Mouse (Mus musculus): ENCODE data around the gene Zfp369. TPM values are rescaled to one million over a fixed set of nuclear protein-coding genes. Genes with fewer than 3 reads are reported as not detected.
"Not testable (repeated sequence)": the region's sequence is repeated elsewhere in the genome, so short reads cannot be mapped to it uniquely, and the experiment has no call there.

The Zfp369 gene
- polyA plus RNA-seq, 1 experiment from 2014 or later, result 11.4 TPM

DNA sequence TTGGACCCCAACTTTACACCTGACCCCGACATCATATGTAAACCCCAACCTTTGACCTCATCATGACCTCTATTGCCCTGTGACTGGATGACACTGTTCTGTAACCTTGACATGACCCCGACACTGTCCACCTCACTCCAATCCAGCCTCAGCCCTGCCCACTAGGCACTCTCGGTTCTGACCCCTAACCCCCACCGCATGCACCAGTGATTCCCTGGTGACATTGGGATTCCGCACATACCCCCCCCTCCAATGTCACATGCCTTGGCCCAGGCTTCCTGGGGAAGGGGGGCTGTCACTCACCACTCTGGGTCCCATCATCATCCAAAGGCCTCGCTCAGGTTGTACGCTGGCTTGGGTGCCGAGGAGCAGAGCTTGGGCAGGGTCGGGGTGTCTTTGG, 33.2 kb downstream of the Zfp369 start:
- Histone ChIP-seq H3K4me1 (replicated peaks; ENCODE audit: control insufficient read depth, insufficient read depth, low read length) (no peaks in the 10 kb centered on the region), H3K9ac (ENCODE audit: low read depth, low read length) (no peak overlapping the region), H3K4me2 (no peak overlapping the region), H3K9me3 (ENCODE audit: control insufficient read depth, low read length) (peaks cover under 1% of the 10 kb centered on the region), H3K27ac (ENCODE audit: low read depth, low read length) (no peak overlapping the region), H3K4me3 (ENCODE audit: low read depth, low read length) (no peak overlapping the region), H3K36me3 (ENCODE audit: control insufficient read depth, insufficient read depth, low read length) (no peaks in the 10 kb centered on the region), H3K27me3 (replicated peaks; ENCODE audit: control insufficient read depth, insufficient read depth, low read length) (no peaks in the 10 kb centered on the region)
- DNase-seq (ENCODE audit: low spot score) (no peak), ATAC-seq (replicated peaks; ENCODE audit: low FRiP score) (peak; percentile 20; the same call in 1 of the 2 replicates)
- 88% methylated on average over 9 of the region's 9 CpGs for WGBS

DNA sequence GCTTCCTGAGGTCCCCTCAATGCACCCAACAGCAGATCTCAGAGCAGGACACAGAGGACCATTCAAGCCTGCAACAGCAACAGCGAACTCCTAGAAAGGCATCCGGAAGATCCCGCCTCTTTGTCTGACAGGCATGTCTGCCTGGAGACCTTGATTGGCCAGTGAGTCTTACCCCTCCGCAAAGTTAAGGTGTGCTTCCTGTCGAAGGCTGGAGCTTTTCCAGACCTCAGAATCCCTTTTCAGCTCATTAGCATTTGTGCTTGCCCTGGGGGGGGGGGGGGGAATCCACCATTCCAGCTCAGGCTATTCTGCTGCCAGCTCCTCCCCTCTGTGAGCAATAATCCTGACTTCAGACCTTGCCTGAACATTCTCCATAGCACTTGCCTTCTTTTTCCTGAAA, 69.9 kb downstream of the Zfp369 start:
- not testable (repeated sequence) for ATAC-seq (replicated peaks; ENCODE audit: low FRiP score); H3K4me1 ChIP-seq (replicated peaks; ENCODE audit: control insufficient read depth, insufficient read depth, low read length); H3K9me3 ChIP-seq (ENCODE audit: control insufficient read depth, low read length); H3K4me2 ChIP-seq; H3K4me3 ChIP-seq (ENCODE audit: low read depth, low read length); H3K9ac ChIP-seq (ENCODE audit: low read depth, low read length); H3K27ac ChIP-seq (ENCODE audit: low read depth, low read length); DNase-seq (ENCODE audit: low spot score); H3K36me3 ChIP-seq (ENCODE audit: control insufficient read depth, insufficient read depth, low read length); H3K27me3 ChIP-seq (replicated peaks; ENCODE audit: control insufficient read depth, insufficient read depth, low read length)
- 49% methylated on average over 5 of the region's 5 CpGs for WGBS

DNA sequence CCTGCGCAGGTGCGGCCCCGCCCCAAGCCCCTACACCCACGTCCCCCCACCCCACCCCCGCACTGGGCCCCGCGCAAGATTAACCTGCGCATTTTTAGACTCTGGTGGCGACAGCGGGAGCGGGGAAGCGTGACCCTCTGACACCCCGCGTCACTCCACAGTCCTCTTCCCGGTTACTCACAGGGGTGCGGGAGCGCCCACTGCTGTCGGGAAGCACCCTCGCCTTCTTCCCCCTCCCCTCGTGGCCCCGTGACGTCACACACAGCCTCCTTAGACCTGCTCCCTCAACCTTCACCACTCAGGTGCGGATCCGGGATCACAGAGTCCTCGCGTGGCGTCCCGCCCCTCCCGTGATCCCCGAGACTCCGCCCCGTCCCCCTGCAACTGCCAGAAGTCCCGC, 73.2 kb downstream of the Zfp369 start:
- not testable (repeated sequence) for H3K27me3 ChIP-seq (replicated peaks; ENCODE audit: control insufficient read depth, insufficient read depth, low read length); H3K9ac ChIP-seq (ENCODE audit: low read depth, low read length); ATAC-seq (replicated peaks; ENCODE audit: low FRiP score); H3K27ac ChIP-seq (ENCODE audit: low read depth, low read length); DNase-seq (ENCODE audit: low spot score); H3K4me1 ChIP-seq (replicated peaks; ENCODE audit: control insufficient read depth, insufficient read depth, low read length); H3K9me3 ChIP-seq (ENCODE audit: control insufficient read depth, low read length); H3K36me3 ChIP-seq (ENCODE audit: control insufficient read depth, insufficient read depth, low read length)
- peak overlapping the region; percentile 10; the same call in 1 of the 2 replicates for H3K4me3 ChIP-seq (ENCODE audit: low read depth, low read length)
- WGBS, result 10% methylated on average over 30 of the region's 33 CpGs
- H3K4me2 ChIP-seq, result peak overlapping the region; percentile 50

Other genes starting within 250 kb of the Zfp369 start
- not detected in 2 replicates for gene Spata31d1c, start 245.8 kb upstream of the Zfp369 start, polyA plus RNA-seq (2014; fragmentation: Nextera tagmentation; extraction: Ambion mirVana)
- gene Prss47, start 226.1 kb upstream of the Zfp369 start, polyA plus RNA-seq (2014; fragmentation: Nextera tagmentation; extraction: Ambion mirVana), result not detected in 2 replicates
- gene Mfsd14b, start 165.8 kb upstream of the Zfp369 start, polyA plus RNA-seq (2014; fragmentation: Nextera tagmentation; extraction: Ambion mirVana), result 68.1 and 78.1 TPM in 2 replicates
- gene Olfr465-ps1, start 140.7 kb upstream of the Zfp369 start, polyA plus RNA-seq (2014; fragmentation: Nextera tagmentation; extraction: Ambion mirVana), result not detected in 2 replicates
- gene Olfr466, start 128.6 kb upstream of the Zfp369 start, polyA plus RNA-seq (2014; fragmentation: Nextera tagmentation; extraction: Ambion mirVana), result not detected in 2 replicates
- not detected in 2 replicates for gene Nlrp4f, start 72.8 kb upstream of the Zfp369 start, polyA plus RNA-seq (2014; fragmentation: Nextera tagmentation; extraction: Ambion mirVana)
- not detected in 2 replicates for gene Gm10775, start 19.3 kb upstream of the Zfp369 start, polyA plus RNA-seq (2014; fragmentation: Nextera tagmentation; extraction: Ambion mirVana)
- gene Gm10139, start 233.9 kb downstream of the Zfp369 start, polyA plus RNA-seq (2014; fragmentation: Nextera tagmentation; extraction: Ambion mirVana), result not detected in 2 replicates